ENCODE assay signal across 8 mouse cellular contexts in genomic region chr7:99355731-99356131, GRCm38 (mm10). TPM values are rescaled to one million over a fixed set of nuclear protein-coding genes. Genes with fewer than 3 reads are reported as not detected.
DNase-seq lines count a peak whose midpoint lies in the region; ATAC-seq and TF ChIP-seq lines count a peak whose summit lies in the region.

No protein-coding gene starts in this region.

- peak overlapping the region; percentile 97 for H3K27ac ChIP-seq in gastrocnemius, adult 2 months
- peak overlapping the region; percentile 78 for H3K27ac ChIP-seq in hindbrain, embryonic 14.5 days

- no peak for TF ChIP-seq CTCF in gastrocnemius, adult 2 months (IDR thresholded peaks at IDR 0.05)

- no peaks in the 10 kb centered on the region for H3K9me3 ChIP-seq in hindbrain, embryonic 14.5 days (ENCODE audit: control insufficient read depth, low read length)

- peak; percentile 67 for DNase-seq in ES-CJ7 (ENCODE audit: low read depth, low spot score)
- DNase-seq in embryo, embryonic 10 days (ENCODE audit: low spot score), result peak; percentile 93
- DNase-seq in gastrocnemius, adult 2 months, result peak; percentile 85
- DNase-seq in hindbrain, embryonic 14.5 days (ENCODE audit: low spot score), result peak; percentile 77
- DNase-seq in left cerebral cortex, adult 11 months (ENCODE audit: low spot score), result peak; percentile 48
- DNase-seq in lung, postnatal 14 days, result peak; percentile 84
- peak; percentile 72 for DNase-seq in right cerebral cortex, postnatal 25 days

- peak overlapping the region; percentile 63 for H3K4me3 ChIP-seq in gastrocnemius, adult 2 months
- H3K4me3 ChIP-seq in hindbrain, embryonic 14.5 days (replicated peaks; ENCODE audit: low read length), result no peak overlapping the region

- intact Hi-C loops in gastrocnemius, adult 2 months (cut with DNase I), result no loop called here

- H3K36me3 ChIP-seq in hindbrain, embryonic 14.5 days (replicated peaks; ENCODE audit: control insufficient read depth, insufficient read depth), result no peaks in the 10 kb centered on the region

- no peaks in the 10 kb centered on the region for H3K27me3 ChIP-seq in hindbrain, embryonic 14.5 days (ENCODE audit: control insufficient read depth, insufficient read depth, low read length)

- WGBS in hindbrain, embryonic 14.5 days, result 6% methylated on average over 7 of the region's 7 CpGs

- no peak for ATAC-seq in hindbrain, embryonic 14.5 days (ENCODE audit: low FRiP score)
- no peak for ATAC-seq in megakaryocyte, adult 5-6 weeks (ENCODE audit: poor library complexity, severe bottlenecking)

- H3K4me2 ChIP-seq in hindbrain, embryonic 14.5 days (replicated peaks), result peak overlapping the region; percentile 28

- H3K9ac ChIP-seq in hindbrain, embryonic 14.5 days, result peak overlapping the region; percentile 32; the same call in 1 of the 2 replicates

- peaks cover 55% of the 10 kb centered on the region for H3K4me1 ChIP-seq in hindbrain, embryonic 14.5 days (replicated peaks; ENCODE audit: control insufficient read depth, insufficient read depth, low read length)

RNA-seq across cellular contexts. Expression of gene Serpinh1, which starts 2.7 kb away (rescaled TPM):
- total RNA-seq in gastrocnemius, adult 2 months (2021), result 100 to 1,000 TPM in 1 of 2 experiments, 10 to 100 TPM in 1; 47.0 to 124 TPM
- polyA plus RNA-seq in hindbrain, embryonic 14.5 days (2014; fragmentation: Nextera tagmentation; extraction: Ambion mirVana), result 122 and 128 TPM in 2 replicates
- 0.23 and 0.76 TPM in 2 replicates for total RNA-seq in megakaryocyte, adult 5-6 weeks (2015)
- total RNA-seq in megakaryocyte, adult 5-6 weeks (2017), result 0.37 and 0.73 TPM in 2 replicates

RNA-seq across cellular contexts. Expression of gene Gdpd5, which starts 25.5 kb away (rescaled TPM):
- 1 to 10 TPM; 5.4 to 6.7 TPM for total RNA-seq in gastrocnemius, adult 2 months (2021)
- polyA plus RNA-seq in hindbrain, embryonic 14.5 days (2014; fragmentation: Nextera tagmentation; extraction: Ambion mirVana), result 37.7 and 46.2 TPM in 2 replicates
- 0.96 and 3.5 TPM in 2 replicates for total RNA-seq in megakaryocyte, adult 5-6 weeks (2015)
- total RNA-seq in megakaryocyte, adult 5-6 weeks (2017), result 0.70 and 1.0 TPM in 2 replicates

Comparison
In these comparisons a context has a peak if more than half of its experiments do, and no peak if none do; other contexts are left out.
1. RNA of gene Serpinh1, which starts 2.7 kb away (total RNA-seq): 47.0 to 124 TPM in gastrocnemius, adult 2 months; 0.23 to 0.76 TPM in megakaryocyte, adult 5-6 weeks; every median in the first group is over 10 times any median in the second.
2. Peak in every context shown above with its lines, with median percentiles within 50 percentile points of each other: DNase-seq.